Mouse (Mus musculus): ENCODE measurements at regions not wholly inside any gene's neighbourhood (a gene's known extent, or its start where the extent isn't known, plus 50 kb on each side); places are given as distances from the start of the nearest gene placed in this dataset.

- intact Hi-C loops (cut with DNase I) = no loop called here
- no peak for DNase-seq (ENCODE audit: low spot score in 2 of 2)
Observed at GRCm38 (mm10) chr6:44793348-44793747, 265.8 kb upstream of the Cntnap2 start.

GRCm38 (mm10) chr6:44815362-44815761, 243.8 kb upstream of the Cntnap2 start:
- intact Hi-C loops (cut with DNase I) = no loop called here
- no peak for DNase-seq (ENCODE audit: low spot score in 2 of 2)

- intact Hi-C loops (cut with DNase I) = no loop called here
- no peak for DNase-seq (ENCODE audit: low spot score in 2 of 2)
Observed at GRCm38 (mm10) chr6:44844177-44844576, 215.0 kb upstream of the Cntnap2 start.

GRCm38 (mm10) chr6:44849477-44849876, 209.7 kb upstream of the Cntnap2 start:
- intact Hi-C loops (cut with DNase I) = no loop called here
- DNase-seq (ENCODE audit: low spot score in 2 of 2) = peak in 1 of 2 experiments; percentile 57

- peak in 1 of 2 experiments; percentile 17 for DNase-seq (ENCODE audit: low spot score in 2 of 2)
- intact Hi-C loops (cut with DNase I) = no loop called here
Observed at GRCm38 (mm10) chr6:44850829-44851228, 208.3 kb upstream of the Cntnap2 start.

GRCm38 (mm10) chr6:44900249-44900648, 158.9 kb upstream of the Cntnap2 start:
- no peak for DNase-seq (ENCODE audit: low spot score in 2 of 2)
- intact Hi-C loops (cut with DNase I) = no loop called here
